Mouse (Mus musculus): Measurements from ENCODE around the gene Iqsec1. TPM values are rescaled to one million over a fixed set of nuclear protein-coding genes. Genes with fewer than 3 reads are reported as not detected.

Iqsec1 gene
- polyA plus RNA-seq, 1 experiment: 41.7 TPM

DNA sequence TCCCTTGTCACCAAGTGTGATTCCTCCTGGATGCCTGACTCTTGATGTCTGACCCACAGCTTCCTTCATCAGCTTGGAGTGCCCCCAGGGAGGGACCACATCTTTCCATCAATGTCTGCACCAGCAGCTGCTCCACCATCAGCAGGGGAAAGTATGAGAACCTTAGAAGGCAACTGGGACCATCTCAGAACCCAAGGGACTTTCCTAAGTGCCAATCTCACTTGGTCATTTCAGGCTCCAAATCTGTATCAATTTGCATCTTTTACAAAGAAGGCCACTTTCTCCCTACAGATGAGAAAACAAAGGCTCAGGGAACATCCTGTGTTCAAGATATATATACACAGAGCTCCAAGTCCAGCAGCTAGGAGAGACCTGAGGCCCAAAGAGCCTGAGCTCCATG, 205.3 kb downstream of the Iqsec1 start:
- no peak overlapping the region for H3K4me3 ChIP-seq (ENCODE audit: low read depth, low read length)
- TF ChIP-seq CTCF (IDR thresholded peaks at IDR 0.05; ENCODE audit: low read depth, low read length): no peak
- TF ChIP-seq POLR2A (IDR thresholded peaks at IDR 0.05; ENCODE audit: insufficient read depth, low read length): no peak
- no peak for TF ChIP-seq EP300 (IDR thresholded peaks at IDR 0.05; ENCODE audit: insufficient read depth, low read depth, low read length)
- H3K36me3 ChIP-seq (ENCODE audit: control insufficient read depth, insufficient read depth, low read length, poor library complexity, severe bottlenecking): no peaks in the 10 kb centered on the region
- no peak overlapping the region for H3K27ac ChIP-seq (ENCODE audit: insufficient read depth, low read length)
- H3K27me3 ChIP-seq (ENCODE audit: control insufficient read depth, insufficient read depth, low read length, poor library complexity, severe bottlenecking): no peaks in the 10 kb centered on the region
- no peaks in the 10 kb centered on the region for H3K4me1 ChIP-seq (ENCODE audit: control insufficient read depth, insufficient read depth, low read length)
- H3K9me3 ChIP-seq (replicated peaks; ENCODE audit: control insufficient read depth, insufficient read depth, low read length, poor library complexity, severe bottlenecking): no peaks in the 10 kb centered on the region
- H3K9ac ChIP-seq (ENCODE audit: low read depth, poor library complexity, severe bottlenecking): no peak overlapping the region

DNA sequence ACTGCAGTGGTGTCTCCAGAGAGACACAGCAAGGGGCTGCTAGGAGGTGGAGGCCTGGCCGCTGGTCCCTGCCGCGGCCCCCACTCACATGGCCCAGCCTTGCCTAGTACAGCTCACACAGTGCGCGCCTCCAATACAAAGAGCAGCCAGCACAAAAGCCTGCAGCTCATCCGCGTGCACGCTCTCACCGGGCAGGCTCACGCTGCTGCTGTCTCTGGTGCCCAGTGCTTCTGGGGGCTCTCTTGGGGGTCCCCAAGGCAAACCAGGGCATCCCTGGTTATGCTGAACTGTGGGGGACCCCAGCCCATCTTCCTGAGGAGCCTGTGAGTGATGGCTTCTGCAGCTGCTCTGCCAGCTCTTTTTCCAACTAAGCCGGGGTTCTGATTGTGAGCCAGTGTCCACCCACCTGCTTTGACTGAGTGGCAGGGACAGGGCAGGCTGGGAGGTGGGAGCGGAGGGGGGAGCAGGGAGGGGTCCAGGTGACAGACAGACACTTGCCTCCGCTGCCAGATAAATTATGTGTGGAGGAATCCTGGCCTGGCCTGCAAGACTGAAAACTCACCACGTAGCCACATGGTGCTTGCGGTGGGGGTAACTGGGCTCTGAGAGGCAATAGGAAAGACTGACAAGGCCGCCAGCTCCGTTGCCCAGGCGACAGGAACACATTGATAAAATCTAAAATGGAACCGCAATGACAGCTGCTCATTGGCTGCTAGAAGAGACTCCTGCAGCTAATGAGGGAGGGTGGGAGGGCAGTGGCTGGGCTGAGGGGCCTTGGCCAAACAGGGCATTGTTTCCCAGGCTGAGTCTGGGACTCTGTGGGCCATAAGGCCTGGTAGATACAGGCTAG, 206.3 kb downstream of the Iqsec1 start:
- Histone ChIP-seq H3K4me3 (ENCODE audit: low read depth, low read length) (no peak overlapping the region), H3K4me1 (ENCODE audit: control insufficient read depth, insufficient read depth, low read length) (no peaks in the 10 kb centered on the region), H3K27ac (ENCODE audit: insufficient read depth, low read length) (no peak overlapping the region), H3K9me3 (replicated peaks; ENCODE audit: control insufficient read depth, insufficient read depth, low read length, poor library complexity, severe bottlenecking) (no peaks in the 10 kb centered on the region), H3K27me3 (ENCODE audit: control insufficient read depth, insufficient read depth, low read length, poor library complexity, severe bottlenecking) (no peaks in the 10 kb centered on the region), H3K36me3 (ENCODE audit: control insufficient read depth, insufficient read depth, low read length, poor library complexity, severe bottlenecking) (no peaks in the 10 kb centered on the region), H3K9ac (ENCODE audit: low read depth, poor library complexity, severe bottlenecking) (no peak overlapping the region)
- no peak for TF ChIP-seq EP300 (IDR thresholded peaks at IDR 0.05; ENCODE audit: insufficient read depth, low read depth, low read length)
- no peak for TF ChIP-seq POLR2A (IDR thresholded peaks at IDR 0.05; ENCODE audit: insufficient read depth, low read length)
- no peak for TF ChIP-seq CTCF (IDR thresholded peaks at IDR 0.05; ENCODE audit: low read depth, low read length)

DNA sequence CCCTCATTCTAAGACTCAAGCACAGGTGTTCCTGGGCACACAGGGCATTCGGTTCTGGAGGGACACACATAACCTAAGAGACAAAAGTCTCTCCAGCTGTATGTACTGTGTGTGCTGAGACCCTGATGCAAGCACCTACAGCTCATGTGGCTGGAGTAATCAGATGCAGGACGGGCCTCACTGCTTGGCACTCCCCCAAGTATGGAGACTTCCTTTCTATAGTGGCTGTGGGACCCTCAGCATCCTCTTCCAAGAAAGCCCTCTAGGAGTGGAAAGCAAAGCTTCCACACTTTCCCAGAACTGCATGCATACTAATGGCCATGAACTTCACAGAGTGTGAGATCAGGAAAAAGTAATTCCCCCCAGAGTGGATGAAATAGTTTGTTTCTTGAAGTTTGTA, 208.0 kb downstream of the Iqsec1 start:
- Histone ChIP-seq H3K4me3 (ENCODE audit: low read depth, low read length) (no peak overlapping the region), H3K4me1 (ENCODE audit: control insufficient read depth, insufficient read depth, low read length) (no peaks in the 10 kb centered on the region), H3K9ac (ENCODE audit: low read depth, poor library complexity, severe bottlenecking) (no peak overlapping the region), H3K9me3 (replicated peaks; ENCODE audit: control insufficient read depth, insufficient read depth, low read length, poor library complexity, severe bottlenecking) (no peaks in the 10 kb centered on the region), H3K36me3 (ENCODE audit: control insufficient read depth, insufficient read depth, low read length, poor library complexity, severe bottlenecking) (no peaks in the 10 kb centered on the region), H3K27ac (ENCODE audit: insufficient read depth, low read length) (no peak overlapping the region), H3K27me3 (ENCODE audit: control insufficient read depth, insufficient read depth, low read length, poor library complexity, severe bottlenecking) (no peaks in the 10 kb centered on the region)
- no peak for TF ChIP-seq EP300 (IDR thresholded peaks at IDR 0.05; ENCODE audit: insufficient read depth, low read depth, low read length)
- no peak for TF ChIP-seq POLR2A (IDR thresholded peaks at IDR 0.05; ENCODE audit: insufficient read depth, low read length)
- no peak for TF ChIP-seq CTCF (IDR thresholded peaks at IDR 0.05; ENCODE audit: low read depth, low read length)

DNA sequence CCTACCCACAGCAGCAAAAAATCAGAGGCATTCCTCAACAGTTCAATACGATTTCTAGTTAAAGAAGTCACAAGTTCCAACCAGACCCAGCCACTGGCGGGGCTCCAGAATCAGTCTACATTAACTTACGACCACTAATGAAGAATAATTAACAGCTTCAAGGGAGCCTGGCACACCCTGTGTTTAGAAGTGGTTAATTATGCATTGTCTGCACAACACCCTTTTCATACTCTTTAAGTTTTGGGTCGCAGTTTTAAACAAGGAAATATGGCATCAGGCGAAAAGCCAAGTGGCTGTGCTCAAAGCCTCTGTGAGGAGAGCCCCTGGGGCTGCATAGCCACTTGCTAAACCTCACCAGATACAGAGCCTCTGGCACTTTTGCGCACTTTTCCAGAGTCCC, 209.6 kb downstream of the Iqsec1 start:
- H3K9me3 ChIP-seq (replicated peaks; ENCODE audit: control insufficient read depth, insufficient read depth, low read length, poor library complexity, severe bottlenecking): no peaks in the 10 kb centered on the region
- no peak for TF ChIP-seq CTCF (IDR thresholded peaks at IDR 0.05; ENCODE audit: low read depth, low read length)
- H3K4me1 ChIP-seq (ENCODE audit: control insufficient read depth, insufficient read depth, low read length): no peaks in the 10 kb centered on the region
- no peak overlapping the region for H3K27ac ChIP-seq (ENCODE audit: insufficient read depth, low read length)
- no peak overlapping the region for H3K9ac ChIP-seq (ENCODE audit: low read depth, poor library complexity, severe bottlenecking)
- no peaks in the 10 kb centered on the region for H3K36me3 ChIP-seq (ENCODE audit: control insufficient read depth, insufficient read depth, low read length, poor library complexity, severe bottlenecking)
- no peaks in the 10 kb centered on the region for H3K27me3 ChIP-seq (ENCODE audit: control insufficient read depth, insufficient read depth, low read length, poor library complexity, severe bottlenecking)
- H3K4me3 ChIP-seq (ENCODE audit: low read depth, low read length): no peak overlapping the region

DNA sequence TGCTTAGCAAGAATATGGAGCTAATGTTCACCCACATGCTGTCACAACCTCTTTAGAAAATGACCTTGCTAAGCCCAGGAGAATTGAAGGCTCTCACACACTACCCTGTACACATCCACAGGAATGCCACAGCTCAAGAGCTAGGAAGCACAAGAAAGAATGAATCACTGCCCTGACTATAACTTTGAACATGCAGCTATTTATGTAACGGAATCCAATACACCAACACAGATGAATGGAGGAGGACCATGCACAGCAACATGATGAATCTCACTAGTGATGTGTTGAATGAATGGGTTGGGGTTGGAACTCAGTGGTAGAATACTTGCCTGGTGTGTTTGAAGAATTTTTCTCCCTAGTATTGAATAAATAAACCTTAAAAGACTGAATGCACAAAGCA, 211.2 kb downstream of the Iqsec1 start:
- Histone ChIP-seq H3K4me1 (ENCODE audit: control insufficient read depth, insufficient read depth, low read length) (no peaks in the 10 kb centered on the region), H3K9me3 (replicated peaks; ENCODE audit: control insufficient read depth, insufficient read depth, low read length, poor library complexity, severe bottlenecking) (no peaks in the 10 kb centered on the region), H3K27me3 (ENCODE audit: control insufficient read depth, insufficient read depth, low read length, poor library complexity, severe bottlenecking) (no peaks in the 10 kb centered on the region), H3K27ac (ENCODE audit: insufficient read depth, low read length) (no peak overlapping the region), H3K36me3 (ENCODE audit: control insufficient read depth, insufficient read depth, low read length, poor library complexity, severe bottlenecking) (no peaks in the 10 kb centered on the region), H3K4me3 (ENCODE audit: low read depth, low read length) (no peak overlapping the region), H3K9ac (ENCODE audit: low read depth, poor library complexity, severe bottlenecking) (no peak overlapping the region)
- TF ChIP-seq CTCF (IDR thresholded peaks at IDR 0.05; ENCODE audit: low read depth, low read length) (no peak), EP300 (IDR thresholded peaks at IDR 0.05; ENCODE audit: insufficient read depth, low read depth, low read length) (no peak), POLR2A (IDR thresholded peaks at IDR 0.05; ENCODE audit: insufficient read depth, low read length) (no peak)

DNA sequence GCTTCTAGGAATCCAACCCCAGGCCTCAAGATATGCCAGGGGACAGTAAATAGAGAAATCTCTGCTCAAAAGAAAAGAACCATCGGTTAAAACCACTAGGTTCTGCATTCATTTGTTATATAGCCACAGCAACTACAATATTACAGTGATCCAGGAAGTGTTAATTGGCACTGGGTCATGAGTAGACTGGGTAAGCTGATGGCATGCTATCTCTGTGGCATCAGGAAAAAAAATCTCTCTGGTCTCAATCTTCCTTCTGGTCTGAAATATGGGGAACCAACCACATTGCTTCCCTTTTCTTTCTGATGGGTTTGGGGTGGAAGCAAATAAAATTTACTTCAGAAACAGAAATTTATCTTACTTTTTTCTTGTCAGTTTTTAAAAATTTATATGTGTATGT, 212.9 kb downstream of the Iqsec1 start:
- no peak for TF ChIP-seq EP300 (IDR thresholded peaks at IDR 0.05; ENCODE audit: insufficient read depth, low read depth, low read length)
- TF ChIP-seq POLR2A (IDR thresholded peaks at IDR 0.05; ENCODE audit: insufficient read depth, low read length): no peak
- no peak for TF ChIP-seq CTCF (IDR thresholded peaks at IDR 0.05; ENCODE audit: low read depth, low read length)
- no peak overlapping the region for H3K27ac ChIP-seq (ENCODE audit: insufficient read depth, low read length)
- H3K4me3 ChIP-seq (ENCODE audit: low read depth, low read length): no peak overlapping the region
- H3K4me1 ChIP-seq (ENCODE audit: control insufficient read depth, insufficient read depth, low read length): no peaks in the 10 kb centered on the region
- no peaks in the 10 kb centered on the region for H3K36me3 ChIP-seq (ENCODE audit: control insufficient read depth, insufficient read depth, low read length, poor library complexity, severe bottlenecking)
- no peaks in the 10 kb centered on the region for H3K9me3 ChIP-seq (replicated peaks; ENCODE audit: control insufficient read depth, insufficient read depth, low read length, poor library complexity, severe bottlenecking)
- H3K27me3 ChIP-seq (ENCODE audit: control insufficient read depth, insufficient read depth, low read length, poor library complexity, severe bottlenecking): no peaks in the 10 kb centered on the region
- no peak overlapping the region for H3K9ac ChIP-seq (ENCODE audit: low read depth, poor library complexity, severe bottlenecking)
